Mouse (Mus musculus) layer of hippocampus, adult 9-10 months (tissue): ENCODE results near the gene 1700029I15Rik.
"Not testable (repeated sequence)": the region's sequence is repeated elsewhere in the genome, so short reads cannot be mapped to it uniquely, and the experiment has no call there.

Source experiments
- DNase-seq: peaks from one replicate; pipeline ENCODE4 v3.0.0; 2022; ENCODE audit warnings: low spot score

1700029I15Rik gene

GRCm38 (mm10) chr2:92392318-92393264 lies 10.3 kb downstream of the 1700029I15Rik start:
- no peak for DNase-seq

- no peak for DNase-seq
Measured at GRCm38 (mm10) chr2:92395535-92395934, 13.2 kb downstream of the 1700029I15Rik start.

- no peak for DNase-seq
Measured at GRCm38 (mm10) chr2:92397436-92397835, 15.1 kb downstream of the 1700029I15Rik start.

GRCm38 (mm10) chr2:92399877-92400276 lies 17.5 kb downstream of the 1700029I15Rik start:
- DNase-seq = not testable (repeated sequence)

GRCm38 (mm10) chr2:92400682-92401081 lies 18.3 kb downstream of the 1700029I15Rik start:
- no peak for DNase-seq

- DNase-seq = no peak
Measured at GRCm38 (mm10) chr2:92401091-92401561, 18.8 kb downstream of the 1700029I15Rik start, which contains the start of gene Mapk8ip1. Mapk8ip1 (minus strand) TSS chr2:92401263.

- no peak for DNase-seq
Measured at GRCm38 (mm10) chr2:92402591-92403326, 20.4 kb downstream of the 1700029I15Rik start.

- no peak for DNase-seq
Measured at GRCm38 (mm10) chr2:92403776-92404319, 21.5 kb downstream of the 1700029I15Rik start.

GRCm38 (mm10) chr2:92404737-92405136 lies 22.4 kb downstream of the 1700029I15Rik start:
- no peak for DNase-seq

- no peak for DNase-seq
Measured at GRCm38 (mm10) chr2:92405687-92406086, 23.3 kb downstream of the 1700029I15Rik start.

- DNase-seq = no peak
Measured at GRCm38 (mm10) chr2:92408309-92409045, 26.1 kb downstream of the 1700029I15Rik start.

GRCm38 (mm10) chr2:92411705-92412104 lies 29.4 kb downstream of the 1700029I15Rik start:
- DNase-seq = no peak

- no peak for DNase-seq
Measured at GRCm38 (mm10) chr2:92421723-92422387, 39.5 kb downstream of the 1700029I15Rik start.

- no peak for DNase-seq
Measured at GRCm38 (mm10) chr2:92422388-92423135, 40.2 kb downstream of the 1700029I15Rik start.

- no peak for DNase-seq
Measured at GRCm38 (mm10) chr2:92423156-92423555, 40.8 kb downstream of the 1700029I15Rik start.

- no peak for DNase-seq
Measured at GRCm38 (mm10) chr2:92423702-92424461, 41.5 kb downstream of the 1700029I15Rik start.

GRCm38 (mm10) chr2:92424462-92425308 lies 42.3 kb downstream of the 1700029I15Rik start:
- no peak for DNase-seq

- no peak for DNase-seq
Measured at GRCm38 (mm10) chr2:92425366-92425765, 43.0 kb downstream of the 1700029I15Rik start.

- DNase-seq = no peak
Measured at GRCm38 (mm10) chr2:92426426-92426825, 44.1 kb downstream of the 1700029I15Rik start.
